Mouse (Mus musculus) layer of hippocampus, postnatal 25 days (tissue): ENCODE measurements around the gene Asb1. TPM values are rescaled to one million over a fixed set of nuclear protein-coding genes. Genes with fewer than 3 reads are reported as not detected.

Experiments used
- DNase-seq, 2 experiments: peaks; one replicate each; pipeline ENCODE4 v3.0.0; 2022; ENCODE audit warnings: mixed read lengths in 2 of 2, low spot score in 1 of 2; ENCODE audit errors: extremely low spot score in 1 of 2
- total RNA-seq, 2 experiments: library from RNA; stranded (reverse); gene quantifications; 2 replicates each; pipeline ENCODE4 v1.2.3; 2021

Asb1 gene
- total RNA-seq, 2 experiments from 2014 or later = 35.9 to 42.0 TPM

GRCm38 (mm10) chr1:91600671-91601361 lies 60.5 kb downstream of the Asb1 start:
- DNase-seq = peak; percentile 33

- no peak for DNase-seq
These were observed 61.2 kb downstream of the Asb1 start for GRCm38 (mm10) chr1:91601362-91602096.

GRCm38 (mm10) chr1:91605632-91606031 lies 65.3 kb downstream of the Asb1 start:
- no peak for DNase-seq

- no peak for DNase-seq
These were observed 66.4 kb downstream of the Asb1 start for GRCm38 (mm10) chr1:91606701-91607100.

GRCm38 (mm10) chr1:91607141-91607540 lies 66.8 kb downstream of the Asb1 start:
- DNase-seq = no peak

Other genes with a start within 250 kb of the Asb1 start
- gene Scly, start 242.2 kb upstream of the Asb1 start, total RNA-seq = 10 to 100 TPM; 17.8 to 21.2 TPM
- gene Espnl, start 218.5 kb upstream of the Asb1 start, total RNA-seq = not detected
- not detected for gene Klhl30, start 189.5 kb upstream of the Asb1 start, total RNA-seq
- not detected for gene Erfe, start 174.1 kb upstream of the Asb1 start, total RNA-seq
- gene Ilkap, start 141.7 kb upstream of the Asb1 start, total RNA-seq = 10 to 100 TPM; 55.2 to 63.6 TPM
- gene Hes6, start 126.5 kb upstream of the Asb1 start, total RNA-seq = 10 to 100 TPM; 15.6 to 15.7 TPM
- 10 to 100 TPM; 21.5 to 23.8 TPM for gene Per2, start 81.2 kb upstream of the Asb1 start, total RNA-seq
- 10 to 100 TPM; 10.7 to 12.8 TPM for gene Traf3ip1, start 45.9 kb upstream of the Asb1 start, total RNA-seq